Mouse (Mus musculus) layer of hippocampus, adult 8-10 months (tissue): ENCODE results near the gene Lgr5. TPM values are rescaled to one million over a fixed set of nuclear protein-coding genes. Genes with fewer than 3 reads are reported as not detected.

ENCODE experiments used
- DNase-seq, 2 experiments: peaks; one replicate each; pipeline ENCODE4 v3.0.0; 2022; ENCODE audit warnings: low spot score in 2 of 2
- total RNA-seq, 4 experiments: library from RNA; stranded (reverse); gene quantifications; 2 replicates each; pipeline ENCODE4 v1.2.4; 2022

Lgr5 gene
- 1 to 10 TPM; 1.9 to 2.3 (median 1.9) TPM for total RNA-seq

GRCm38 (mm10) chr10:115587301-115587969, at the start of gene Lgr5:
TSS of gene Lgr5 (minus strand) at chr10:115587780.
- DNase-seq, result peak in 1 of 2 experiments; percentile 36

- no peak for DNase-seq
These were observed 39.1 kb upstream of the Lgr5 start for GRCm38 (mm10) chr10:115626678-115627077.

- DNase-seq, result no peak
These were observed 37.4 kb upstream of the Lgr5 start for GRCm38 (mm10) chr10:115624957-115625356.

- DNase-seq, result peak; percentile 6 to 25
These were observed 36.5 kb upstream of the Lgr5 start for GRCm38 (mm10) chr10:115623956-115624671.

- no peak for DNase-seq
These were observed 35.9 kb upstream of the Lgr5 start for GRCm38 (mm10) chr10:115623481-115623880.

GRCm38 (mm10) chr10:115618288-115618856, 30.8 kb upstream of the Lgr5 start:
- no peak for DNase-seq

GRCm38 (mm10) chr10:115617456-115618287, 30.1 kb upstream of the Lgr5 start:
- peak; percentile 3 to 7 for DNase-seq

- no peak for DNase-seq
These were observed 8.2 kb upstream of the Lgr5 start for GRCm38 (mm10) chr10:115595748-115596147.

- DNase-seq, result no peak
These were observed 6.1 kb upstream of the Lgr5 start for GRCm38 (mm10) chr10:115593651-115594050.

GRCm38 (mm10) chr10:115593221-115593620, 5.6 kb upstream of the Lgr5 start:
- no peak for DNase-seq

- DNase-seq, result no peak
These were observed 399 bp upstream of the Lgr5 start for GRCm38 (mm10) chr10:115587979-115588378.

GRCm38 (mm10) chr10:115586246-115587231, 1.0 kb downstream of the Lgr5 start:
- DNase-seq, result no peak

GRCm38 (mm10) chr10:115585491-115586245, 1.9 kb downstream of the Lgr5 start:
- DNase-seq, result no peak

- DNase-seq, result no peak
These were observed 2.9 kb downstream of the Lgr5 start for GRCm38 (mm10) chr10:115584656-115585055.

GRCm38 (mm10) chr10:115583071-115583470, 4.5 kb downstream of the Lgr5 start:
- no peak for DNase-seq

GRCm38 (mm10) chr10:115581971-115582370, 5.6 kb downstream of the Lgr5 start:
- no peak for DNase-seq

- DNase-seq, result no peak
These were observed 8.1 kb downstream of the Lgr5 start for GRCm38 (mm10) chr10:115579494-115579893.

- DNase-seq, result no peak
These were observed 8.5 kb downstream of the Lgr5 start for GRCm38 (mm10) chr10:115579076-115579475.

- no peak for DNase-seq
These were observed 15.7 kb downstream of the Lgr5 start for GRCm38 (mm10) chr10:115571734-115572440.
